Mouse (Mus musculus): ENCODE measurements at regions not wholly inside any gene's neighbourhood (a gene's known extent, or its start where the extent isn't known, plus 50 kb on each side); places are given as distances from the start of the nearest gene placed in this dataset.
"Not testable (repeated sequence)": the region's sequence is repeated elsewhere in the genome, so short reads cannot be mapped to it uniquely, and the experiment has no call there.

DNA sequence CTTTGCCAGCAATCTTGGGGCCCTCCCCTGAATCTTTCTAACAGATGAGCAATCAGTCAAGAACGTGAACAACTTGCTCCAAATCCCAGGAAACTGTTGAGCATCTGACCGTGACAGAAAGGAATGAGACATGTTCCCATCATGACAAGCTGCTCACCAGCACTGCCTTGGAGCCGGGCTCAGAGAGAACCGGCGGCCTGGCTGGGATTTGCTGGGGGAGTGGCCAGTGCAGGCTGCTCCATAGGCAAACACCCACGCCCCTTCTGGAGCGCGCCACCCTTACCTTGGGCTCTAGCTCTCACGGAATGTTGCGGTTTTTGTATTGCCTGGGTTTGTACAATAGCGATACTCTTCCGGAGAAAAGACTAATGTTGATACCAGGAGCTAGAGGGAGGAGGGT is 605.4 kb upstream of the Gm19410 start:
- Histone ChIP-seq H3K27me3 (replicated peaks) (no peaks in the 10 kb centered on the region), H3K36me3 (no peaks in the 10 kb centered on the region), H3K4me2 (no peak overlapping the region), H3K9ac (replicated peaks) (no peak overlapping the region), H3K4me3 (replicated peaks) (no peak overlapping the region), H3K27ac (replicated peaks) (no peak overlapping the region), H3K9me3 (replicated peaks) (no peaks in the 10 kb centered on the region), H3K4me1 (no peaks in the 10 kb centered on the region)
- WGBS = 89% methylated on average over 12 of the region's 12 CpGs
- no peak for ATAC-seq (ENCODE audit: low FRiP score)

DNA sequence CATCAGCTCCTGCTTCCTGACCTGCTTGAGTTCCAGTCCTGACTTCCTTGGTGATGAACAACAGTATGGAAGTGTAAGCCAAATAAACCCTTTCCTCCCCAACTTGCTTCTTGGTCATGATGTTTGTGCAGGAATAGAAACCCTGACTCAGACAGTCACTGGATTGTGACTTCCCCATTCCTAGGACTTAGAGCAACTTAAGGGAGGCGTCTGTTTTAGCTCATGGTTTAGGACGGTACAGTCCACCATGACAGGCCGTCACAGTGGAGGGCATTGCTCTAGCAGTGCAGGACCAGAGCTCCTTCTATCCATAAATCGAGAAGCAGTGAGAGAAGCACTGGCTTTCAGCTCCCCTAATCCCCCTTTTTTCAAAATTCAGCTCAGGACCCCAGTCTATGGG is 603.4 kb upstream of the Gm19410 start:
- not testable (repeated sequence) for ATAC-seq (ENCODE audit: low FRiP score); H3K9me3 ChIP-seq (replicated peaks); H3K27ac ChIP-seq (replicated peaks)

DNA sequence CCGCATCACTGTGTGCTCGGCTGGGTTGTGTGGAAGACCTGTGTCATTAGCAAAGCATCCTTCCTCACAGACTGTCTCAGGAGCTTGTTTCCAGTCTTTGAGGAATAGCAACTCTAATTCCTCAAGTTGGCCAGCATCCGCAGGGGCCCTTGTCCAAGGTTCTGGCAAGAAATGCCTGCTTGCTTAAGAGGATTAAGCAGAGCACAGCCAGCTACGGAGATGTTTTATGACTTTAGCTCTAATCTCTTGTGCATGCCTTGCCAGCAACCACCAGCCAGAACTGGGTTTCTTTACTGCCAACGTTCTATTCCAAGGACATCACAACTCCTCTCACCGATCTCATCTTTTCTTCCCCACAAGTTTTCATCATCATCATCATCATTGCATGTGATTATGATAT is 599.0 kb upstream of the Gm19410 start:
- no peaks in the 10 kb centered on the region for H3K36me3 ChIP-seq
- no peak overlapping the region for H3K27ac ChIP-seq (replicated peaks)
- H3K4me1 ChIP-seq = no peaks in the 10 kb centered on the region
- no peaks in the 10 kb centered on the region for H3K27me3 ChIP-seq (replicated peaks)
- no peaks in the 10 kb centered on the region for H3K9me3 ChIP-seq (replicated peaks)
- no peak overlapping the region for H3K4me3 ChIP-seq (replicated peaks)
- 93% methylated on average over 6 of the region's 6 CpGs for WGBS
- ATAC-seq (ENCODE audit: low FRiP score) = no peak
- H3K4me2 ChIP-seq = no peak overlapping the region
- H3K9ac ChIP-seq (replicated peaks) = no peak overlapping the region

More for the DNA sequence above, 603.4 kb upstream of the Gm19410 start:
- not testable (repeated sequence) for H3K4me1 ChIP-seq; H3K36me3 ChIP-seq; H3K27me3 ChIP-seq (replicated peaks); H3K9ac ChIP-seq (replicated peaks); H3K4me3 ChIP-seq (replicated peaks); H3K4me2 ChIP-seq
- 93% methylated on average over 4 of the region's 4 CpGs for WGBS

- H3K9me3 ChIP-seq (replicated peaks) = no peaks in the 10 kb centered on the region
- no peaks in the 10 kb centered on the region for H3K27me3 ChIP-seq (replicated peaks)
- no peak for ATAC-seq (ENCODE audit: low FRiP score)
- WGBS = 83% methylated on average over 13 of the region's 13 CpGs
- no peak overlapping the region for H3K4me2 ChIP-seq
- no peak overlapping the region for H3K4me3 ChIP-seq (replicated peaks)
- no peaks in the 10 kb centered on the region for H3K4me1 ChIP-seq
- H3K36me3 ChIP-seq = no peaks in the 10 kb centered on the region
- no peak overlapping the region for H3K9ac ChIP-seq (replicated peaks)
- H3K27ac ChIP-seq (replicated peaks) = no peak overlapping the region
Measured at GRCm38 (mm10) chr8:35171536-35172310, 593.9 kb upstream of the Gm19410 start.

GRCm38 (mm10) chr8:35177314-35177713 is 588.3 kb upstream of the Gm19410 start:
- H3K4me3 ChIP-seq (replicated peaks) = no peak overlapping the region
- H3K27me3 ChIP-seq (replicated peaks) = no peaks in the 10 kb centered on the region
- H3K9me3 ChIP-seq (replicated peaks) = no peaks in the 10 kb centered on the region
- no peak overlapping the region for H3K27ac ChIP-seq (replicated peaks)
- ATAC-seq (ENCODE audit: low FRiP score) = no peak
- no peak overlapping the region for H3K4me2 ChIP-seq
- WGBS = 75% methylated on average over 5 of the region's 5 CpGs
- no peaks in the 10 kb centered on the region for H3K4me1 ChIP-seq
- H3K36me3 ChIP-seq = no peaks in the 10 kb centered on the region
- no peak overlapping the region for H3K9ac ChIP-seq (replicated peaks)

DNA sequence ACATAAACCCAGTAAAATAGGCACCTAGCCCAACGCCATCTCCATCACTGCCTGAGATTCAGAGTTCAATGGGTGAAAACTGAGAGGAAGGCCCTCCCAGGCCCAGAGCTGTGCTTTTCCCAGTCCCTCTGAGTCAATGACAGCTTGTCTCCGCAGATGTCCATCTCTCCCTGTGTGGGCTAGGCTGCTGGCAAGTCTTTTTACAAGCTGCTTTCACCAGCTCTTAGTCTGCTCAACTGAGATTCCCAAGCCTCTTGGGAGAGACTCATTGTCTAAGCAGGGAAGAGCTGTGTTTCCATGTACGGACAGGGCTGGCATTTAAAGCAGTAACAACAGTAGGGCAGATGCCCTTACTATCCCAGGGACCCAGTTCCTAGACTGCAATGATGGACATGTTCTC is 585.5 kb upstream of the Gm19410 start:
- Histone ChIP-seq H3K4me1 (no peaks in the 10 kb centered on the region), H3K4me2 (no peak overlapping the region), H3K9ac (replicated peaks) (no peak overlapping the region), H3K9me3 (replicated peaks) (no peaks in the 10 kb centered on the region), H3K27me3 (replicated peaks) (no peaks in the 10 kb centered on the region), H3K4me3 (replicated peaks) (no peak overlapping the region), H3K27ac (replicated peaks) (no peak overlapping the region), H3K36me3 (no peaks in the 10 kb centered on the region)
- 71% methylated on average over 3 of the region's 3 CpGs for whole genome bisulfite sequencing
- ATAC-seq (ENCODE audit: low FRiP score) = no peak

DNA sequence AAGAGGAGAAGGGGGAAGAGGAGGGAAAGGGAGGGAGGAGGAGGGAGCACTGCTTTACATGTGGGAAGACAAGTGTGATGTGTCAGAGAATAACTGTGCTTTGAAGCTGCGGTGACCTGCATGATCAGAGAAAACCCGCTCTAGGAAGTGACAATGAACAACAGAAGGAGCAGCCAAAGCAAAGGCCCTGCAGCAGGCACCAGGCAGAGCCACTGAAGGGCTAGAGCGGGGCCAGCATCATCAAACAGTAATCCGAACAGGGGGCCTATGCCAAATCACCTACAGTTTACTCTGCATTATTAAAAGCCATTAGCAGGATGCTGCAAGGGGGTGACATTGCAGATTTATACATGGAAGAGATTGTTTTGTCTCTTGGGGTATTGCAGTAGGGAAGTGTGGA is 583.4 kb upstream of the Gm19410 start:
- Histone ChIP-seq H3K4me3 (replicated peaks) (no peak overlapping the region), H3K4me2 (no peak overlapping the region), H3K4me1 (no peaks in the 10 kb centered on the region), H3K36me3 (no peaks in the 10 kb centered on the region), H3K27me3 (replicated peaks) (no peaks in the 10 kb centered on the region), H3K27ac (replicated peaks) (no peak overlapping the region), H3K9me3 (replicated peaks) (no peaks in the 10 kb centered on the region), H3K9ac (replicated peaks) (no peak overlapping the region)
- 83% methylated on average over 4 of the region's 4 CpGs for WGBS
- no peak for ATAC-seq (ENCODE audit: low FRiP score)

GRCm38 (mm10) chr8:35183423-35183822 is 582.2 kb upstream of the Gm19410 start:
- WGBS = 93% methylated on average over 14 of the region's 14 CpGs

GRCm38 (mm10) chr8:35185165-35185564 is 580.4 kb upstream of the Gm19410 start:
- H3K9me3 ChIP-seq (replicated peaks) = no peaks in the 10 kb centered on the region
- ATAC-seq (ENCODE audit: low FRiP score) = no peak
- H3K36me3 ChIP-seq = no peaks in the 10 kb centered on the region
- H3K27me3 ChIP-seq (replicated peaks) = no peaks in the 10 kb centered on the region
- H3K9ac ChIP-seq (replicated peaks) = no peak overlapping the region
- WGBS = 90% methylated on average over 10 of the region's 10 CpGs
- H3K27ac ChIP-seq (replicated peaks) = no peak overlapping the region
- H3K4me3 ChIP-seq (replicated peaks) = no peak overlapping the region
- H3K4me1 ChIP-seq = no peaks in the 10 kb centered on the region
- no peak overlapping the region for H3K4me2 ChIP-seq

More at GRCm38 (mm10) chr8:35183423-35183822, 582.2 kb upstream of the Gm19410 start:
- Histone ChIP-seq H3K9ac (replicated peaks) (no peak overlapping the region), H3K4me3 (replicated peaks) (no peak overlapping the region), H3K9me3 (replicated peaks) (no peaks in the 10 kb centered on the region), H3K4me1 (no peaks in the 10 kb centered on the region), H3K27ac (replicated peaks) (no peak overlapping the region), H3K36me3 (no peaks in the 10 kb centered on the region), H3K4me2 (no peak overlapping the region), H3K27me3 (replicated peaks) (no peaks in the 10 kb centered on the region)
- no peak for ATAC-seq (ENCODE audit: low FRiP score)

GRCm38 (mm10) chr8:35188531-35188930 is 577.1 kb upstream of the Gm19410 start:
- Histone ChIP-seq H3K4me1 (no peaks in the 10 kb centered on the region), H3K27ac (replicated peaks) (no peak overlapping the region), H3K27me3 (replicated peaks) (no peaks in the 10 kb centered on the region), H3K9ac (replicated peaks) (no peak overlapping the region), H3K4me2 (no peak overlapping the region), H3K9me3 (replicated peaks) (no peaks in the 10 kb centered on the region), H3K4me3 (replicated peaks) (no peak overlapping the region), H3K36me3 (no peaks in the 10 kb centered on the region)
- no peak for ATAC-seq (ENCODE audit: low FRiP score)
- 95% methylated on average over 8 of the region's 8 CpGs for WGBS

DNA sequence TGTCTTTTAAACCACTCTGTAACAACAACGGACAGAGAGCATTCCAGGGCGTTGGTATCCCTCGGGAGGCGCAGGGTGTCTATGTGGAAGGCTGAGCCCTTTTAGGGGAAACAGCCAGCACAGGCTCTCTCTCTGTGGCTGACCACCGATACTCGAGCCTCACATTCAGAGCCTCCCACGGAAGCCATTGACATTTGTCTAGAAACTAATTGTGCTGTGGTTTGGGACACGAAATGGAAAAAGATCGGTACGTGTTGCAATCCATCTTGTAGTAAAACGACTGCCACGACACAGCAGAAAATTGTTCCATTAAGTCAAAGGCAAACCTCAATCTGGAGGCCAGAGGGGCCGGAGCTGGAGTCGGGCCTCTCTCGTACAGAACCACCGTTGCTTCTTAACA is 575.9 kb upstream of the Gm19410 start:
- ATAC-seq (ENCODE audit: low FRiP score) = no peak
- Histone ChIP-seq H3K9ac (replicated peaks) (no peak overlapping the region), H3K27me3 (replicated peaks) (no peaks in the 10 kb centered on the region), H3K27ac (replicated peaks) (no peak overlapping the region), H3K4me2 (no peak overlapping the region), H3K36me3 (no peaks in the 10 kb centered on the region), H3K9me3 (replicated peaks) (no peaks in the 10 kb centered on the region), H3K4me1 (no peaks in the 10 kb centered on the region), H3K4me3 (replicated peaks) (no peak overlapping the region)
- 79% methylated on average over 16 of the region's 16 CpGs for WGBS

DNA sequence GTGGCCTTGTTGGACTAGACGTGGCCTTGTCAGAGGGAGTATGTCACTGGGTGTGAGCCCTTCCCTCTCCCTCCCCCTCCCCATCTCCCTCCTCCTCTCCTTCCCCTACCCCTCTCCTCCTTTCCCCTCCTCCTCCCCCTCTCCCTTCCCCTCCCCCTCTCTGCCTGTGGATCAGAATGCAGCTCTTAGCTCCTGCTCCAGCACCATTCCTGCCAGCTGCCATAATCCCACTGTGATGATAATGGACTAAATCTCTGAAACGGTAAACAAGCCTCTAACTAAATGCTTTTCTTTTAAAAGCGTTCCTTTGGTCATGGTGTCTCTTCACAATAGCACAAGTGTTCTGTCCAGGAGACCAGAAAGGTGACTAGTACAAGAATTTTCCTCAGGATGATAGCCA is 573.1 kb upstream of the Gm19410 start:
- Histone ChIP-seq H3K27ac (replicated peaks) (no peak overlapping the region), H3K4me1 (peaks cover 7% of the 10 kb centered on the region; the same call in 1 of the 2 replicates), H3K27me3 (replicated peaks) (no peaks in the 10 kb centered on the region), H3K9ac (replicated peaks) (no peak overlapping the region), H3K4me3 (replicated peaks) (no peak overlapping the region), H3K36me3 (no peaks in the 10 kb centered on the region), H3K9me3 (replicated peaks) (no peaks in the 10 kb centered on the region), H3K4me2 (no peak overlapping the region)
- WGBS = 47% methylated on average over 3 of the region's 3 CpGs
- ATAC-seq (ENCODE audit: low FRiP score) = no peak

All from neural tube, embryonic 15.5 days (tissue).